Mouse (Mus musculus) liver, postnatal 0 days (tissue): ENCODE data around the gene Akap12.

Experiments
- CTCF ChIP-seq: sonication (generic); IDR thresholded peaks from 2 replicates; pipeline ENCODE4 v1.5.1; 2016; ENCODE audit warnings: antibody characterized with exemption, low read depth
- EP300 ChIP-seq: IDR thresholded peaks from 2 replicates; pipeline ENCODE4 v1.6.1; 2016; ENCODE audit warnings: antibody characterized with exemption, low read depth, mild to moderate bottlenecking

DNA sequence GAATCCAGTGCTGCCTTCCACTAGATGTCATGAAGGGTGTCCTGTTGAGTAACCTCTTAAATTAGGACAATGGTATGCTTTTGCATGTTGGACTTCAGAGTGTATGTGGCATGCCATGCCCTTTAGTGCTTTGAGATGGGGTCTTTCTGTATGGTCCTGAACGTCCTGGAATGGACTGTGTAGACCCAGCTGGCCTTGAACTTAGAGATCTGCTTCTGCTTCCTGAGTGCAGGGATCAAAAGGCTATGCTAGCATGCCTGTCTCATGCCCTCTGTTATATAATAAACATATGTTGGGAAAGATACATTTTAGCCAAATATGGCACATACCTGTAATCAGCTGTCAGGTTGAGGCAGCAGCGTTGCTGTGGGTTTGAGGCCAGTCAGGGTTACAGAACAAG lies 124.4 kb downstream of the Akap12 start:
- no peak for TF ChIP-seq CTCF
- TF ChIP-seq EP300, result no peak
